ENCODE assay signal across 26 mouse cellular contexts in the genomic region with DNA sequence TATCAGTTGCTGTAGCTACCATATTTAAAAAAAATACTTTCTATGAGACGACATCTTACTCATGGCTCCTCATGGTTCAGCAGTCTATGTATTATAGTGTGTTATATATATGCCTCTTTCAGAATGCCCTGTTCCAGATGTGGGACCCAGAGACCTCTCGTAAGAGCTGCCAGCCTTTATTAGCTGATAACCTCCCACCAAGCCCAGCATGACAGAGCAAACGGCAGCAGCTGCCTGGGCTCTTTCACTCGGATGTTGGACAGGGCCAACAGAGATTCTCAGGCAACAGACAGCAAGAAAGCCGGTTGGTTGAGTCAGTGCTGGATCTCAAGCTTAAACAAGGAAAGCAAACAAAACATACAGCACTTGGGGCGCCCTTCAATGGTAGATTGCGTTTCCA. TPM values are rescaled to one million over a fixed set of nuclear protein-coding genes. Genes with fewer than 3 reads are reported as not detected.
DNase-seq lines count a peak whose midpoint lies in the region; ATAC-seq and TF ChIP-seq lines count a peak whose summit lies in the region.
"Had no signal": no experiment of that assay in that cellular context is flagged by ENCODE, and none has a peak within 500 bp of the region (broad histone marks: within the 10 kb centered on the region; RNA-seq: fewer than 3 reads in every experiment).

No protein-coding gene starts in this region.

- no peaks in the 10 kb centered on the region for H3K9me3 ChIP-seq in lung, embryonic 14.5 days (ENCODE audit: low read depth, low read length)
- H3K9me3 ChIP-seq in stomach, postnatal 0 days (ENCODE audit: control insufficient read depth, low read length), result no peaks in the 10 kb centered on the region
- H3K9me3 ChIP-seq in hindbrain, postnatal 0 days (ENCODE audit: low read length), result no peaks in the 10 kb centered on the region
- H3K9me3 ChIP-seq: embryonic facial prominence, embryonic 10.5 days; embryonic facial prominence, embryonic 12.5 days had no signal

- no peak overlapping the region for H3K27ac ChIP-seq in lung, embryonic 14.5 days (ENCODE audit: low read depth)
- no peak overlapping the region for H3K27ac ChIP-seq in stomach, postnatal 0 days (replicated peaks)
- no peak overlapping the region for H3K27ac ChIP-seq in hindbrain, postnatal 0 days
- H3K27ac ChIP-seq: embryonic facial prominence, embryonic 10.5 days; embryonic facial prominence, embryonic 12.5 days had no signal

- H3K36me3 ChIP-seq in lung, embryonic 14.5 days (ENCODE audit: insufficient read depth), result no peaks in the 10 kb centered on the region
- no peaks in the 10 kb centered on the region for H3K36me3 ChIP-seq in stomach, postnatal 0 days (ENCODE audit: control insufficient read depth, insufficient read depth, low read length)
- H3K36me3 ChIP-seq in hindbrain, postnatal 0 days (ENCODE audit: insufficient read depth, low read length), result no peaks in the 10 kb centered on the region
- H3K36me3 ChIP-seq: embryonic facial prominence, embryonic 10.5 days; embryonic facial prominence, embryonic 12.5 days had no signal

- H3K27me3 ChIP-seq in lung, embryonic 14.5 days (ENCODE audit: insufficient read depth, low read length), result no peaks in the 10 kb centered on the region
- no peaks in the 10 kb centered on the region for H3K27me3 ChIP-seq in stomach, postnatal 0 days (ENCODE audit: control insufficient read depth, insufficient read depth, low read length)
- H3K27me3 ChIP-seq in hindbrain, postnatal 0 days (ENCODE audit: insufficient read depth, low read length), result no peaks in the 10 kb centered on the region
- H3K27me3 ChIP-seq: embryonic facial prominence, embryonic 12.5 days; Patski had no signal

- no peak for TF ChIP-seq EP300 in stomach, postnatal 0 days (optimal IDR thresholded peaks at IDR 0.05)

- DNase-seq in lung, embryonic 14.5 days, result peak; percentile 4
- DNase-seq in lung, postnatal 14 days, result no peak
- DNase-seq in NIH3T3 (ENCODE audit: low read depth), result peak; percentile 22
- DNase-seq in stomach, postnatal 0 days (ENCODE audit: low spot score), result no peak
- DNase-seq in ovary, adult 18-20 months (ENCODE audit: low spot score), result no peak
- no peak for DNase-seq in hindbrain, postnatal 0 days (ENCODE audit: low spot score)
- DNase-seq: adrenal gland, adult 8-10 months; adrenal gland, postnatal 14 days; adrenal gland, postnatal 36 days; cerebellum, adult 11-12 months; cerebellum, adult 2 months; cerebellum, adult 9-10 months; cerebellum, postnatal 10 days; cerebellum, postnatal 25 days had no signal

- no peaks in the 10 kb centered on the region for H3K4me1 ChIP-seq in lung, embryonic 14.5 days (ENCODE audit: insufficient read depth)
- H3K4me1 ChIP-seq in stomach, postnatal 0 days (replicated peaks; ENCODE audit: control insufficient read depth, insufficient read depth), result no peaks in the 10 kb centered on the region
- H3K4me1 ChIP-seq in hindbrain, postnatal 0 days (ENCODE audit: insufficient read depth, low read length), result no peaks in the 10 kb centered on the region
- H3K4me1 ChIP-seq: embryonic facial prominence, embryonic 12.5 days had no signal

- no peak for ATAC-seq in lung, embryonic 14.5 days (ENCODE audit: insufficient read depth)
- ATAC-seq in megakaryocyte progenitor cell, adult 5-6 weeks (replicated peaks; ENCODE audit: poor library complexity), result peak; percentile 56
- ATAC-seq in stomach, postnatal 0 days (ENCODE audit: low FRiP score, low TSS enrichment), result 0 out of 2 replicates have a peak, but pooled peaks have one; percentile 25
- no peak for ATAC-seq in hindbrain, postnatal 0 days
- ATAC-seq: activated CD4-positive, CD25-positive, alpha-beta regulatory T cell, adult 4 months; forebrain, embryonic 14.5 days; forebrain, embryonic 16.5 days; Patski had no signal

- H3K4me2 ChIP-seq in lung, embryonic 14.5 days, result no peak overlapping the region
- H3K4me2 ChIP-seq in stomach, postnatal 0 days (replicated peaks; ENCODE audit: low read depth), result no peak overlapping the region
- no peak overlapping the region for H3K4me2 ChIP-seq in hindbrain, postnatal 0 days (ENCODE audit: low read depth, low read length)
- H3K4me2 ChIP-seq: embryonic facial prominence, embryonic 12.5 days had no signal

- H3K4me3 ChIP-seq in lung, embryonic 14.5 days (ENCODE audit: low read depth, low read length), result no peak overlapping the region
- H3K4me3 ChIP-seq in stomach, postnatal 0 days (ENCODE audit: low read depth, low read length), result no peak overlapping the region
- H3K4me3 ChIP-seq in hindbrain, postnatal 0 days (ENCODE audit: low read length), result no peak overlapping the region
- H3K4me3 ChIP-seq: embryonic facial prominence, embryonic 10.5 days; embryonic facial prominence, embryonic 12.5 days had no signal

- no peak overlapping the region for H3K9ac ChIP-seq in lung, embryonic 14.5 days
- H3K9ac ChIP-seq in stomach, postnatal 0 days (ENCODE audit: low read length), result no peak overlapping the region
- no peak overlapping the region for H3K9ac ChIP-seq in hindbrain, postnatal 0 days (replicated peaks; ENCODE audit: low read length)
- H3K9ac ChIP-seq: embryonic facial prominence, embryonic 12.5 days had no signal

- no peak for TF ChIP-seq CTCF in lung, embryonic 14.5 days (IDR thresholded peaks at IDR 0.05; ENCODE audit: low read depth)
- TF ChIP-seq CTCF in stomach, postnatal 0 days (IDR thresholded peaks at IDR 0.05; ENCODE audit: low read depth), result no peak
- TF ChIP-seq CTCF in hindbrain, postnatal 0 days (IDR thresholded peaks at IDR 0.05; ENCODE audit: low read depth), result no peak

- WGBS in lung, embryonic 14.5 days, result 33% methylated on average over 7 of the region's 7 CpGs
- WGBS in stomach, postnatal 0 days, result 52% methylated on average over 7 of the region's 7 CpGs
- WGBS in hindbrain, postnatal 0 days, result 68% methylated on average over 7 of the region's 7 CpGs

RNA-seq across cellular contexts. Expression of a gene that starts 33.8 kb away (rescaled TPM):
- polyA plus RNA-seq in lung, embryonic 14.5 days (2014; fragmentation: Nextera tagmentation; extraction: Ambion mirVana), result 81.0 and 83.9 TPM in 2 replicates
- 42.0 and 51.5 TPM in 2 replicates for total RNA-seq in megakaryocyte progenitor cell, adult 5-6 weeks (2015)
- 60.3 and 60.7 TPM in 2 replicates for total RNA-seq in megakaryocyte progenitor cell, adult 5-6 weeks (2017)
- 52.4 and 56.2 TPM in 2 replicates for polyA plus RNA-seq in stomach, postnatal 0 days (2015; fragmentation: Nextera tagmentation; extraction: Ambion mirVana)
- 67.5 and 73.4 TPM in 2 replicates for total RNA-seq in hindbrain, postnatal 0 days (2014; rRNA removed)
- polyA plus RNA-seq in hindbrain, postnatal 0 days (2015; fragmentation: Nextera tagmentation; extraction: Ambion mirVana), result 74.9 and 75.2 TPM in 2 replicates

RNA-seq across cellular contexts. Expression of a gene that starts 52.0 kb away (rescaled TPM):
- polyA plus RNA-seq in lung, embryonic 14.5 days (2014; fragmentation: Nextera tagmentation; extraction: Ambion mirVana), result 31.7 and 32.4 TPM in 2 replicates
- total RNA-seq in megakaryocyte progenitor cell, adult 5-6 weeks (2015), result 39.5 and 43.0 TPM in 2 replicates
- 57.3 and 60.1 TPM in 2 replicates for total RNA-seq in megakaryocyte progenitor cell, adult 5-6 weeks (2017)
- polyA plus RNA-seq in stomach, postnatal 0 days (2015; fragmentation: Nextera tagmentation; extraction: Ambion mirVana), result 56.9 and 57.2 TPM in 2 replicates
- 27.5 and 33.4 TPM in 2 replicates for total RNA-seq in hindbrain, postnatal 0 days (2014; rRNA removed)
- polyA plus RNA-seq in hindbrain, postnatal 0 days (2015; fragmentation: Nextera tagmentation; extraction: Ambion mirVana), result 44.9 and 47.3 TPM in 2 replicates

RNA-seq across cellular contexts. Expression of a gene that starts 52.6 kb away (rescaled TPM):
- not detected in 2 replicates for polyA plus RNA-seq in lung, embryonic 14.5 days (2014; fragmentation: Nextera tagmentation; extraction: Ambion mirVana)
- total RNA-seq in megakaryocyte progenitor cell, adult 5-6 weeks (2015), result not detected in 2 replicates
- not detected in 2 replicates for total RNA-seq in megakaryocyte progenitor cell, adult 5-6 weeks (2017)
- 0.38 TPM in 1 of 2 replicates, not detected in the other for polyA plus RNA-seq in stomach, postnatal 0 days (2015; fragmentation: Nextera tagmentation; extraction: Ambion mirVana)
- total RNA-seq in hindbrain, postnatal 0 days (2014; rRNA removed), result not detected in 2 replicates
- polyA plus RNA-seq in hindbrain, postnatal 0 days (2015; fragmentation: Nextera tagmentation; extraction: Ambion mirVana), result not detected in 2 replicates
- total RNA-seq: adrenal gland, adult 18-20 months; adrenal gland, adult 8-10 months; adrenal gland, postnatal 14 days; adrenal gland, postnatal 36 days; ES-E14 had no signal
- polyA plus RNA-seq: activated CD4-positive, CD25-positive, alpha-beta regulatory T cell, adult 4 months; cerebellum, adult 2 months; cortical plate, adult 2 months; embryonic facial prominence, embryonic 10.5 days; embryonic facial prominence, embryonic 12.5 days; embryonic facial prominence, embryonic 14.5 days; forebrain, embryonic 11.5 days; forebrain, embryonic 14.5 days; forebrain, embryonic 16.5 days; Patski had no signal

Comparison
In these comparisons a context has a peak if more than half of its experiments do, and no peak if none do; other contexts are left out.
1. DNase-seq: peak in lung, embryonic 14.5 days (single experiment) and NIH3T3 (single experiment); none in lung, postnatal 14 days (single experiment), stomach, postnatal 0 days (single experiment), ovary, adult 18-20 months (single experiment) and hindbrain, postnatal 0 days (single experiment).
2. ATAC-seq: peak in megakaryocyte progenitor cell, adult 5-6 weeks (single experiment) and stomach, postnatal 0 days (single experiment); none in lung, embryonic 14.5 days (single experiment) and hindbrain, postnatal 0 days (single experiment).